Mouse (Mus musculus) left cerebral cortex, adult 9 months (tissue): ENCODE data around the gene Supt4a.

Experiments
- DNase-seq, 2 experiments: peaks; one replicate each; pipeline ENCODE4 v3.0.0; 2022; ENCODE audit warnings: low spot score in 2 of 2

Supt4a gene

GRCm38 (mm10) chr11:87751491-87751966 lies 14.2 kb downstream of the Supt4a start:
- DNase-seq, result no peak

GRCm38 (mm10) chr11:87752307-87752706 lies 15.0 kb downstream of the Supt4a start:
- no peak for DNase-seq

- no peak for DNase-seq
These were observed 15.9 kb downstream of the Supt4a start for GRCm38 (mm10) chr11:87753255-87753654.

- no peak for DNase-seq
These were observed 16.6 kb downstream of the Supt4a start for GRCm38 (mm10) chr11:87753891-87754501.

GRCm38 (mm10) chr11:87754603-87755002 lies 17.3 kb downstream of the Supt4a start:
- no peak for DNase-seq

GRCm38 (mm10) chr11:87755360-87756017 lies 18.1 kb downstream of the Supt4a start:
- peak in 1 of 2 experiments; percentile 56 for DNase-seq

GRCm38 (mm10) chr11:87756251-87756820 lies 19.0 kb downstream of the Supt4a start:
- no peak for DNase-seq

- DNase-seq, result no peak
These were observed 19.9 kb downstream of the Supt4a start for GRCm38 (mm10) chr11:87757001-87757954.

- DNase-seq, result no peak
These were observed 21.0 kb downstream of the Supt4a start for GRCm38 (mm10) chr11:87758161-87758911.

GRCm38 (mm10) chr11:87758957-87759608 lies 21.7 kb downstream of the Supt4a start:
- DNase-seq, result no peak

GRCm38 (mm10) chr11:87759609-87760005 lies 22.3 kb downstream of the Supt4a start:
- peak; percentile 52 to 58 for DNase-seq

GRCm38 (mm10) chr11:87760301-87761081 lies 23.1 kb downstream of the Supt4a start, which contains the start of gene Tspoap1:
Gene Tspoap1, plus strand, starts transcription at chr11:87760541.
- DNase-seq, result peak; percentile 62 to 76

- DNase-seq, result no peak
These were observed 23.9 kb downstream of the Supt4a start for GRCm38 (mm10) chr11:87761181-87761721.

- peak in 1 of 2 experiments; percentile 37 for DNase-seq
These were observed 24.7 kb downstream of the Supt4a start for GRCm38 (mm10) chr11:87761806-87762701.

- peak; percentile 47 to 70 for DNase-seq
These were observed 25.5 kb downstream of the Supt4a start for GRCm38 (mm10) chr11:87762702-87763385.

GRCm38 (mm10) chr11:87763511-87763987 lies 26.2 kb downstream of the Supt4a start:
- peak; percentile 84 to 87 for DNase-seq
